ENCODE assay signal across 8 mouse cellular contexts in the genomic region with DNA sequence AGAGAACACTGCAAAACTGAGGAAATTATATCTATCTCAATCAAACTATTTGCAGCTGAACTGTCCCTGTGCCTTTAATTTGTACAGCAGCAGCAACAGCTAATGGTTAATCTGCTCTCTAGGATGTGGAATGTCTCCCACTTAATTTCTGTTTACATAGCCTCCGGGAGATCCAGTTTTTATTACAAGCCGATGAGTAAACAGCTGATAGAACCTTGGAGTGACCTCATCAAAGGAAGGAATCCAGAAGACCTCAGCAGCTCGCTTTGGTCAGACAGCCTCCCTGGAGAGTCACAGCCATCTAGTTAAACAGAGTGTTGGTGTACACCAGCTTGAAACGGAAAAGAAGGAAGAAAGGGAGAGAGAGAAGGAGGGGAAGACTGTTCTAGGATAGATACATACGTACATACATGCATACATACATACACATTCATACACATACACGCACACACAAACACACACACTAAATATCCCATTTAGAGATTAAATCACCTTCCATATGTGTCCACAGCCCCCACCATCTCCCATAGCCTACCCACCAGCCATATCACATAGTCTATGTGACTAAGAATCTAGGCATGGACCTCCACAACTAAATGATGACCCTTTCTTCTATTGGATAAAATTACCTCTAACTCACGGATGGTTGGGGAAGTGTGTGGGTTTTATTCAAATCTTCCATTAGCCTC.
DNase-seq lines count a peak whose midpoint lies in the region; ATAC-seq and TF ChIP-seq lines count a peak whose summit lies in the region.
"Had no signal": no experiment of that assay in that cellular context is flagged by ENCODE, and none has a peak within 500 bp of the region (broad histone marks: within the 10 kb centered on the region; RNA-seq: fewer than 3 reads in every experiment).

No protein-coding gene starts in this region.

- peak; percentile 24; the same call in 1 of the 2 replicates for ATAC-seq in neural tube, embryonic 13.5 days (ENCODE audit: low read depth)
- peak; percentile 71 for ATAC-seq in intestine, postnatal 0 days
- ATAC-seq in CD4-positive, CD25-positive, alpha-beta regulatory T cell, adult 4 months = no peak

- H3K27me3 ChIP-seq in neural tube, embryonic 13.5 days = no peaks in the 10 kb centered on the region
- no peaks in the 10 kb centered on the region for H3K27me3 ChIP-seq in intestine, postnatal 0 days (replicated peaks; ENCODE audit: control insufficient read depth, insufficient read depth, low read length)

- H3K27ac ChIP-seq in neural tube, embryonic 13.5 days (replicated peaks) = no peak overlapping the region
- H3K27ac ChIP-seq in intestine, postnatal 0 days (ENCODE audit: low read depth, low read length) = no peak overlapping the region

- intact Hi-C loops in heart, postnatal 25 days (cut with DNase I) = no loop called here

- no peaks in the 10 kb centered on the region for H3K9me3 ChIP-seq in neural tube, embryonic 13.5 days
- H3K9me3 ChIP-seq in intestine, postnatal 0 days (ENCODE audit: control insufficient read depth) = no peaks in the 10 kb centered on the region

- H3K9ac ChIP-seq in neural tube, embryonic 13.5 days = no peak overlapping the region
- H3K9ac ChIP-seq in intestine, postnatal 0 days (ENCODE audit: low read depth, low read length) = no peak overlapping the region

- H3K4me3 ChIP-seq in neural tube, embryonic 13.5 days = no peak overlapping the region
- H3K4me3 ChIP-seq in intestine, postnatal 0 days (ENCODE audit: low read depth, low read length) = no peak overlapping the region
- no peak overlapping the region for H3K4me3 ChIP-seq in lung, adult 2 months (replicated peaks; ENCODE audit: extremely low read depth, low read depth, low read length)

- no peak for DNase-seq in neural tube, embryonic 10.5 days (ENCODE audit: extremely low spot score, low spot score)
- peak; percentile 9 for DNase-seq in lung, adult 2 months
- DNase-seq in yolk sac, embryonic 10.5 days (ENCODE audit: low spot score) = peak; percentile 61
- DNase-seq in heart, postnatal 25 days (ENCODE audit: low spot score) = no peak
- DNase-seq: right cerebral cortex, postnatal 25 days had no signal

- no peaks in the 10 kb centered on the region for H3K36me3 ChIP-seq in neural tube, embryonic 13.5 days
- H3K36me3 ChIP-seq in intestine, postnatal 0 days (ENCODE audit: control insufficient read depth, insufficient read depth) = no peaks in the 10 kb centered on the region

- TF ChIP-seq CTCF in intestine, postnatal 0 days (IDR thresholded peaks at IDR 0.05; ENCODE audit: low read depth) = no peak
- TF ChIP-seq CTCF in lung, adult 2 months (IDR thresholded peaks at IDR 0.05; ENCODE audit: insufficient read depth, low read length) = no peak

- no peak for TF ChIP-seq POLR2A in lung, adult 2 months (IDR thresholded peaks at IDR 0.05; ENCODE audit: borderline replicate concordance, extremely low read depth, low read depth, low read length)

- H3K4me1 ChIP-seq in neural tube, embryonic 13.5 days (replicated peaks) = peaks cover 21% of the 10 kb centered on the region
- H3K4me1 ChIP-seq in intestine, postnatal 0 days (replicated peaks; ENCODE audit: control insufficient read depth, insufficient read depth, low read length) = no peaks in the 10 kb centered on the region
- peaks cover 3% of the 10 kb centered on the region; the same call in 1 of the 2 replicates for H3K4me1 ChIP-seq in lung, adult 2 months (ENCODE audit: control insufficient read depth, insufficient read depth, low read length)

- H3K4me2 ChIP-seq in neural tube, embryonic 13.5 days = no peak overlapping the region
- no peak overlapping the region for H3K4me2 ChIP-seq in intestine, postnatal 0 days (replicated peaks; ENCODE audit: low read depth)

- WGBS in neural tube, embryonic 13.5 days = 53% methylated on average over 7 of the region's 7 CpGs
- 24% methylated on average over 7 of the region's 7 CpGs for WGBS in intestine, postnatal 0 days
- WGBS in lung, adult 2 months = 33% methylated on average over 7 of the region's 7 CpGs

Comparison
In these comparisons a context has a peak if more than half of its experiments do, and no peak if none do; other contexts are left out.
1. DNase-seq: peak in lung, adult 2 months (single experiment) and yolk sac, embryonic 10.5 days (single experiment); none in neural tube, embryonic 10.5 days (single experiment) and heart, postnatal 25 days (single experiment).